Comparison of ENCODE assay signal across 18 mouse cellular contexts in genomic region chr14:121898509-121898908, GRCm38 (mm10). TPM values are rescaled to one million over a fixed set of nuclear protein-coding genes. Genes with fewer than 3 reads are reported as not detected.
DNase-seq lines count a peak whose midpoint lies in the region; ATAC-seq and TF ChIP-seq lines count a peak whose summit lies in the region.
"Had no signal": no experiment of that assay in that cellular context is flagged by ENCODE, and none has a peak within 500 bp of the region (broad histone marks: within the 10 kb centered on the region; RNA-seq: fewer than 3 reads in every experiment).

No protein-coding gene starts in this region.

- no peak overlapping the region for H3K4me2 ChIP-seq in kidney, embryonic 15.5 days
- no peak overlapping the region for H3K4me2 ChIP-seq in intestine, embryonic 16.5 days (ENCODE audit: low read depth, low read length)
- H3K4me2 ChIP-seq: embryonic facial prominence, embryonic 12.5 days; heart, embryonic 15.5 days; hindbrain, embryonic 13.5 days; limb, embryonic 12.5 days; liver, embryonic 15.5 days; midbrain, embryonic 15.5 days had no signal

- TF ChIP-seq CTCF in kidney, adult 2 months (conservative IDR thresholded peaks at IDR 0.05; ENCODE audit: insufficient read depth, insufficient read length, low read depth, low read length), result no peak
- no peak for TF ChIP-seq CTCF in cerebellum, adult 2 months (IDR thresholded peaks at IDR 0.05; ENCODE audit: borderline replicate concordance, insufficient read depth, low read depth, low read length)

- H3K4me3 ChIP-seq in kidney, adult 2 months (ENCODE audit: insufficient read depth, low read depth, low read length), result no peak overlapping the region
- no peak overlapping the region for H3K4me3 ChIP-seq in kidney, embryonic 15.5 days (replicated peaks)
- no peak overlapping the region for H3K4me3 ChIP-seq in intestine, embryonic 16.5 days (ENCODE audit: low read length)
- H3K4me3 ChIP-seq in cerebellum, adult 2 months (replicated peaks; ENCODE audit: insufficient read depth, low read depth, low read length), result no peak overlapping the region
- H3K4me3 ChIP-seq: embryonic facial prominence, embryonic 12.5 days; heart, embryonic 15.5 days; hindbrain, embryonic 13.5 days; limb, embryonic 12.5 days; liver, embryonic 15.5 days; midbrain, embryonic 15.5 days had no signal

- no peaks in the 10 kb centered on the region for H3K36me3 ChIP-seq in kidney, adult 2 months (ENCODE audit: control insufficient read depth, insufficient read depth, low read length)
- H3K36me3 ChIP-seq in kidney, embryonic 15.5 days, result no peaks in the 10 kb centered on the region
- no peaks in the 10 kb centered on the region for H3K36me3 ChIP-seq in splenic B cell, adult 2 months (ENCODE audit: control insufficient read depth, insufficient read depth, low read length, poor library complexity, severe bottlenecking)
- H3K36me3 ChIP-seq in intestine, embryonic 16.5 days (ENCODE audit: control insufficient read depth, insufficient read depth, low read length), result no peaks in the 10 kb centered on the region
- H3K36me3 ChIP-seq: embryonic facial prominence, embryonic 12.5 days; heart, embryonic 15.5 days; hindbrain, embryonic 13.5 days; liver, embryonic 15.5 days; midbrain, embryonic 15.5 days had no signal

- no peak for ATAC-seq in kidney, embryonic 15.5 days (replicated peaks; ENCODE audit: low FRiP score)
- no peak for ATAC-seq in intestine, embryonic 16.5 days
- ATAC-seq: midbrain, embryonic 15.5 days had no signal

- TF ChIP-seq POLR2A in kidney, adult 2 months (IDR thresholded peaks at IDR 0.05; ENCODE audit: low read depth, low read length), result no peak
- no peak for TF ChIP-seq POLR2A in cerebellum, adult 2 months (IDR thresholded peaks at IDR 0.05; ENCODE audit: borderline replicate concordance, insufficient read depth, low read length)

- no peak overlapping the region for H3K27ac ChIP-seq in kidney, adult 2 months (ENCODE audit: insufficient read depth, low read depth, low read length)
- H3K27ac ChIP-seq in kidney, embryonic 15.5 days, result no peak overlapping the region
- H3K27ac ChIP-seq in intestine, embryonic 16.5 days (ENCODE audit: low read length), result no peak overlapping the region
- H3K27ac ChIP-seq in cerebellum, adult 2 months (ENCODE audit: insufficient read depth, low read length), result no peak overlapping the region
- H3K27ac ChIP-seq: embryonic facial prominence, embryonic 12.5 days; heart, embryonic 15.5 days; hindbrain, embryonic 13.5 days; limb, embryonic 12.5 days; liver, embryonic 15.5 days; midbrain, embryonic 15.5 days had no signal

- 72% methylated on average over 11 of the region's 11 CpGs for WGBS in kidney, adult 2 months
- WGBS in kidney, embryonic 15.5 days, result 79% methylated on average over 11 of the region's 11 CpGs
- WGBS in intestine, embryonic 16.5 days, result 91% methylated on average over 11 of the region's 11 CpGs
- WGBS in cerebellum, adult 2 months, result 80% methylated on average over 11 of the region's 11 CpGs

- peaks cover 34% of the 10 kb centered on the region for H3K4me1 ChIP-seq in kidney, adult 2 months (ENCODE audit: control insufficient read depth, insufficient read depth, low read length)
- 0 out of 2 replicates have a peak, but pooled peaks cover 15% of the 10 kb centered on the region for H3K4me1 ChIP-seq in kidney, embryonic 15.5 days
- H3K4me1 ChIP-seq in intestine, embryonic 16.5 days (ENCODE audit: control insufficient read depth, insufficient read depth, low read length), result peaks cover 9% of the 10 kb centered on the region
- H3K4me1 ChIP-seq in cerebellum, adult 2 months (ENCODE audit: control insufficient read depth, insufficient read depth, low read length), result no peaks in the 10 kb centered on the region
- H3K4me1 ChIP-seq: embryonic facial prominence, embryonic 12.5 days; hindbrain, embryonic 13.5 days; midbrain, embryonic 15.5 days had no signal

- DNase-seq in kidney, adult 2 months, result peak; percentile 44
- DNase-seq in CD4-positive, CD25-positive, alpha-beta regulatory T cell, adult 2 months (ENCODE audit: low read depth, low spot score), result peak; percentile 73
- DNase-seq in induced T-regulatory cell, adult 2 months (ENCODE audit: low read depth), result peak; percentile 79
- peak; percentile 43 for DNase-seq in splenic B cell, adult 2 months (ENCODE audit: low read depth, low spot score)
- DNase-seq in cerebellum, adult 2 months, result no peak
- DNase-seq in right cerebral cortex, adult 2 months (ENCODE audit: low spot score in 2 of 2), result no peak
- DNase-seq: adrenal gland, postnatal 36 days; cerebellum, postnatal 14 days; kidney, adult 11 months; lung, postnatal 36 days had no signal

- H3K9ac ChIP-seq in kidney, embryonic 15.5 days, result no peak overlapping the region
- H3K9ac ChIP-seq in intestine, embryonic 16.5 days (ENCODE audit: low read depth, low read length), result no peak overlapping the region
- H3K9ac ChIP-seq: embryonic facial prominence, embryonic 12.5 days; heart, embryonic 15.5 days; hindbrain, embryonic 13.5 days; limb, embryonic 12.5 days; liver, embryonic 15.5 days; midbrain, embryonic 15.5 days had no signal

- H3K27me3 ChIP-seq in kidney, adult 2 months (replicated peaks; ENCODE audit: control insufficient read depth, insufficient read depth, low read length), result no peaks in the 10 kb centered on the region
- no peaks in the 10 kb centered on the region for H3K27me3 ChIP-seq in kidney, embryonic 15.5 days
- H3K27me3 ChIP-seq in splenic B cell, adult 2 months (ENCODE audit: control insufficient read depth, insufficient read depth, low read length, poor library complexity, severe bottlenecking), result no peaks in the 10 kb centered on the region
- no peaks in the 10 kb centered on the region for H3K27me3 ChIP-seq in intestine, embryonic 16.5 days (replicated peaks; ENCODE audit: control insufficient read depth, insufficient read depth, low read length)
- no peaks in the 10 kb centered on the region for H3K27me3 ChIP-seq in cerebellum, adult 2 months (ENCODE audit: control insufficient read depth, insufficient read depth, low read length)
- H3K27me3 ChIP-seq: embryonic facial prominence, embryonic 12.5 days; heart, embryonic 15.5 days; hindbrain, embryonic 13.5 days; limb, embryonic 12.5 days; liver, embryonic 15.5 days; midbrain, embryonic 15.5 days had no signal

- no peaks in the 10 kb centered on the region for H3K9me3 ChIP-seq in kidney, embryonic 15.5 days (replicated peaks)
- no peaks in the 10 kb centered on the region for H3K9me3 ChIP-seq in intestine, embryonic 16.5 days (ENCODE audit: control insufficient read depth, low read length)
- H3K9me3 ChIP-seq: embryonic facial prominence, embryonic 12.5 days; heart, embryonic 15.5 days; hindbrain, embryonic 13.5 days; limb, embryonic 12.5 days; liver, embryonic 15.5 days; midbrain, embryonic 15.5 days had no signal

RNA-seq across cellular contexts. Expression of gene Gpr18, which starts 17.1 kb away (rescaled TPM):
- 0.83 and 3.5 TPM in 2 replicates for polyA plus RNA-seq in kidney, adult 2 months (2012; rRNA removed)
- 0.30 and 0.39 TPM in 2 replicates for polyA plus RNA-seq in kidney, embryonic 15.5 days (2015; fragmentation: Nextera tagmentation; extraction: Ambion mirVana)
- polyA plus RNA-seq in intestine, embryonic 16.5 days (2015; fragmentation: Nextera tagmentation; extraction: Ambion mirVana), result 0.34 and 0.38 TPM in 2 replicates
- 0.06 TPM in 1 of 2 replicates, not detected in the other for polyA plus RNA-seq in cerebellum, adult 2 months (2012; rRNA removed)

RNA-seq across cellular contexts. Expression of gene Ubac2, which starts 20.1 kb away (rescaled TPM):
- polyA plus RNA-seq in kidney, adult 2 months (2012; rRNA removed), result 69.3 and 71.6 TPM in 2 replicates
- 66.7 and 68.6 TPM in 2 replicates for polyA plus RNA-seq in kidney, embryonic 15.5 days (2015; fragmentation: Nextera tagmentation; extraction: Ambion mirVana)
- 61.6 and 63.3 TPM in 2 replicates for polyA plus RNA-seq in intestine, embryonic 16.5 days (2015; fragmentation: Nextera tagmentation; extraction: Ambion mirVana)
- 44.4 and 45.6 TPM in 2 replicates for polyA plus RNA-seq in cerebellum, adult 2 months (2012; rRNA removed)

Comparison
In these comparisons a context has a peak if more than half of its experiments do, and no peak if none do; other contexts are left out.
1. DNase-seq: peak in kidney, adult 2 months (single experiment), CD4-positive, CD25-positive, alpha-beta regulatory T cell, adult 2 months (single experiment), induced T-regulatory cell, adult 2 months (single experiment) and splenic B cell, adult 2 months (single experiment); none in cerebellum, adult 2 months (0 of 2) and right cerebral cortex, adult 2 months (0 of 2).